Mouse (Mus musculus) spleen, adult 2 months (tissue): ENCODE measurements around the gene Pard3. TPM values are rescaled to one million over a fixed set of nuclear protein-coding genes. Genes with fewer than 3 reads are reported as not detected.

Experiments used
- DNase-seq, 2 experiments: peaks; one replicate each; pipeline versions ENCODE4 v3.0.0 to v3.0.0-alpha.2; 2012 to 2021; ENCODE audit warnings: low spot score in 2 of 2, low read depth in 1 of 2
- H3K27ac ChIP-seq: fragments of 200-500 bp; 2 replicates; pipeline ENCODE4 v1.5.1; 2012; ENCODE audit warnings: low read length, inconsistent platforms; ENCODE audit not compliant: insufficient read depth
- H3K27me3 ChIP-seq: fragments of 200-500 bp; 2 replicates; pipeline ENCODE4 v1.6.1; 2012; ENCODE audit warnings: mild to moderate bottlenecking, moderate library complexity, low read length, inconsistent platforms; ENCODE audit not compliant: control insufficient read depth, insufficient read depth
- H3K36me3 ChIP-seq: fragments of 200-500 bp; 2 replicates; pipeline ENCODE4 v1.6.1; 2012; ENCODE audit warnings: mild to moderate bottlenecking, low read length, inconsistent platforms; ENCODE audit not compliant: control insufficient read depth, insufficient read depth
- H3K4me1 ChIP-seq: fragments of 200-500 bp; 2 replicates; pipeline ENCODE4 v1.6.1; 2011; ENCODE audit warnings: inconsistent platforms; ENCODE audit not compliant: control insufficient read depth, insufficient read depth, insufficient read length
- H3K4me3 ChIP-seq: fragments of 200-500 bp; 2 replicates; pipeline ENCODE4 v1.5.1; 2011; ENCODE audit warnings: mild to moderate bottlenecking, inconsistent platforms; ENCODE audit not compliant: insufficient read depth, insufficient read length; ENCODE audit errors: extremely low read depth
- CTCF ChIP-seq: fragments of 200-500 bp; IDR thresholded peaks from 2 replicates; pipeline ENCODE4 v1.5.1; 2011; ENCODE audit warnings: mild to moderate bottlenecking, inconsistent platforms; ENCODE audit not compliant: insufficient read depth, insufficient read length, insufficient replicate concordance; ENCODE audit errors: extremely low read depth
- POLR2A ChIP-seq: fragments of 200-500 bp; IDR thresholded peaks from 2 replicates; pipeline ENCODE4 v1.6.1; 2011; ENCODE audit warnings: low read depth, low read length, inconsistent platforms
- WGBS: fragments of 180-500 bp; shearing (Covaris S2); methylation state at CpG from one replicate; pipeline ENCODE4 v1.1.7; 2018; 5-methylcytosine and 5-hydroxymethylcytosine counted together
- polyA plus RNA-seq: library from polyadenylated mRNA; depleted of rRNA; stranded (reverse); fragments of >200 nt; gene quantifications from 2 replicates; pipeline ENCODE4 v1.2.3, GENCODE M21; 2012; rRNA removed

Gene Pard3
- 3.8 and 4.5 TPM in 2 replicates for polyA plus RNA-seq

GRCm38 (mm10) chr8:127063551-127064360, at the start of gene Pard3:
Pard3 (plus strand) TSS chr8:127063893.
- peak in 1 of 2 experiments; percentile 3 for DNase-seq
- 2% methylated on average over 95 of the region's 98 CpGs for WGBS
- Histone ChIP-seq H3K36me3 (no peaks in the 10 kb centered on the region), H3K27me3 (peaks cover 17% of the 10 kb centered on the region), H3K4me1 (peaks cover 8% of the 10 kb centered on the region; the same call in 1 of the 2 replicates), H3K27ac (no peak within 1 kb of the TSS), H3K4me3 (peak within 1 kb of the TSS; percentile 45; the same call in 1 of the 2 replicates)
- TF ChIP-seq POLR2A (no peak), CTCF (no peak)

- WGBS = 96% methylated on average over 1 of the region's 1 CpGs
- H3K27ac ChIP-seq = no peak overlapping the region
- DNase-seq = no peak
- H3K27me3 ChIP-seq = no peaks in the 10 kb centered on the region
- H3K4me1 ChIP-seq = no peaks in the 10 kb centered on the region
- TF ChIP-seq CTCF = no peak
- TF ChIP-seq POLR2A = no peak
- H3K36me3 ChIP-seq = no peaks in the 10 kb centered on the region
- H3K4me3 ChIP-seq = no peak overlapping the region
These were observed 41.9 kb upstream of the Pard3 start for GRCm38 (mm10) chr8:127021830-127022229.

GRCm38 (mm10) chr8:127025256-127025717, 38.4 kb upstream of the Pard3 start:
- TF ChIP-seq CTCF (no peak), POLR2A (no peak)
- WGBS = 83% methylated on average over 11 of the region's 11 CpGs
- DNase-seq = no peak
- Histone ChIP-seq H3K27me3 (no peaks in the 10 kb centered on the region), H3K36me3 (no peaks in the 10 kb centered on the region), H3K4me3 (no peak overlapping the region), H3K4me1 (no peaks in the 10 kb centered on the region), H3K27ac (no peak overlapping the region)

DNA sequence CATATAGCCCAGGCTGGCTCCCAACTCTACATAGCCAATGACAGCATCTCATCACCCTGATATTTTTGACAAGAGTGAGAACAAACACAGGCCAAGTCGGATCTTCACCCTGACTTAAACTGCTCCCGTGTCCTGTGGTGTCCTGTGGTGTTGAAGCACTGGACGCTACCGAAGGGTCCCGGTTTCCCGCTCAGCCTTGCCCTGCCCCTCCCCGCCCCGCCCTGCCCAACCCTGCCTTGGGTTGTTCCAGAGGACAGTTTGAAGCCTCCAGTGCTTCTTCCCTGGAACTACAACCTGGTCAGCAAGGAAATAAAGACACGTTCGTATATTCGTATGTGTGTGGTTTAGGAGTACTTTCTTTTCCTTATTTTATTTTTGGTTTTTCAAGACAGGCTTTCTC, 37.9 kb upstream of the Pard3 start:
- TF ChIP-seq POLR2A (no peak), CTCF (no peak)
- no peak overlapping the region for H3K4me3 ChIP-seq
- H3K4me1 ChIP-seq = no peaks in the 10 kb centered on the region
- no peak overlapping the region for H3K27ac ChIP-seq
- H3K27me3 ChIP-seq = no peaks in the 10 kb centered on the region
- 64% methylated on average over 11 of the region's 11 CpGs for WGBS
- H3K36me3 ChIP-seq = no peaks in the 10 kb centered on the region
- DNase-seq = no peak

- H3K4me3 ChIP-seq = no peak overlapping the region
- no peak overlapping the region for H3K27ac ChIP-seq
- no peak for TF ChIP-seq POLR2A
- WGBS = 82% methylated on average over 5 of the region's 5 CpGs
- DNase-seq = no peak
- H3K27me3 ChIP-seq = no peaks in the 10 kb centered on the region
- H3K4me1 ChIP-seq = no peaks in the 10 kb centered on the region
- H3K36me3 ChIP-seq = no peaks in the 10 kb centered on the region
These were observed 32.2 kb upstream of the Pard3 start for GRCm38 (mm10) chr8:127031476-127031875.

GRCm38 (mm10) chr8:127038928-127039327, 24.8 kb upstream of the Pard3 start:
- Histone ChIP-seq H3K36me3 (no peaks in the 10 kb centered on the region), H3K4me3 (no peak overlapping the region), H3K27ac (no peak overlapping the region), H3K27me3 (no peaks in the 10 kb centered on the region), H3K4me1 (no peaks in the 10 kb centered on the region)
- TF ChIP-seq CTCF (no peak), POLR2A (no peak)
- WGBS = 66% methylated on average over 4 of the region's 4 CpGs
- no peak for DNase-seq

DNA sequence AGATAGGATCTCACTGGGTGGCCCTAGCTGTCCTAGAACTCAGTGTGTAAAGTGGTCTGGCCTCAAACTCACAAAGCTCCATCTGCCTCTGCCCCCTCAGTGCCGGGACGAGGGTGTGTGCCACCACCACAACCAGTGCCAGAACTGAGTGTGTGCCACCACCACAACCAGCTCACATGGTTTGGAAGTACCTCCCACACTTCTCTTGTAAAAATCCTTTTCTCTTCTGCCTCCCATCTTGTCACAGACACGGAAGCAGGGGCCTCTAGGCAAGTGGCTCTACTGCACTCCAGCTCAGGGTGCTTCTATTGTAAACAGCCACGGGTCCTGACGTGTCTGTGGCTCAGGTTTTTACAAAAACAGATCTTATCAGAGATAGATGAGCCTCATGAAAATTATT, 13.7 kb upstream of the Pard3 start:
- H3K27me3 ChIP-seq = no peaks in the 10 kb centered on the region
- H3K27ac ChIP-seq = no peak overlapping the region
- TF ChIP-seq CTCF (no peak), POLR2A (no peak)
- no peaks in the 10 kb centered on the region for H3K4me1 ChIP-seq
- H3K36me3 ChIP-seq = no peaks in the 10 kb centered on the region
- H3K4me3 ChIP-seq = no peak overlapping the region
- WGBS = 57% methylated on average over 5 of the region's 5 CpGs
- DNase-seq = no peak
